Mouse (Mus musculus) heart, adult 2 months (tissue): ENCODE measurements around the gene Zfhx2. TPM values are rescaled to one million over a fixed set of nuclear protein-coding genes. Genes with fewer than 3 reads are reported as not detected.

Experiments
- DNase-seq, 2 experiments: peaks; one replicate each; pipeline ENCODE4 v3.0.0; 2021
- H3K27ac ChIP-seq: fragments of 200-600 bp; 2 replicates; pipeline ENCODE4 v1.8.1; 2022
- H3K27me3 ChIP-seq: fragments of 200-500 bp; 2 replicates; pipeline ENCODE4 v1.6.1; 2012; ENCODE audit warnings: mild to moderate bottlenecking, low read length, inconsistent platforms, mixed read lengths; ENCODE audit not compliant: control insufficient read depth, insufficient read depth
- H3K36me3 ChIP-seq: fragments of 200-500 bp; 2 replicates; pipeline ENCODE4 v1.6.1; 2012; ENCODE audit warnings: low read length, inconsistent platforms; ENCODE audit not compliant: control insufficient read depth, insufficient read depth
- H3K4me1 ChIP-seq: fragments of 200-500 bp; 2 replicates; pipeline ENCODE4 v1.6.1; 2011; ENCODE audit warnings: low read length; ENCODE audit not compliant: control insufficient read depth, insufficient read depth
- H3K4me3 ChIP-seq: fragments of 200-600 bp; 2 replicates; pipeline ENCODE4 v1.8.1; 2022
- H3K79me2 ChIP-seq: fragments of 200-500 bp; replicated peaks from 2 replicates; pipeline ENCODE4 v1.6.1; 2012; ENCODE audit warnings: mild to moderate bottlenecking, inconsistent platforms, low read length, moderate library complexity, mixed read lengths; ENCODE audit not compliant: control insufficient read depth, insufficient read depth
- H3K9ac ChIP-seq: fragments of 200-500 bp; 2 replicates; pipeline ENCODE4 v1.6.1; 2012; ENCODE audit warnings: low read depth, mild to moderate bottlenecking, control low read depth, inconsistent platforms, low read length, mixed read lengths
- CTCF ChIP-seq: fragments of 200-600 bp; IDR thresholded peaks from 2 replicates; pipeline ENCODE4 v1.8.1; 2022; ENCODE audit warnings: antibody characterized with exemption, mild to moderate bottlenecking, moderate library complexity
- EP300 ChIP-seq: fragments of 200-500 bp; IDR thresholded peaks from 2 replicates; pipeline ENCODE4 v1.6.1; 2011; ENCODE audit warnings: low read depth, low read length, control low read depth; ENCODE audit not compliant: insufficient read depth
- POLR2A ChIP-seq: fragments of 200-500 bp; IDR thresholded peaks from 2 replicates; pipeline ENCODE4 v1.6.1; 2011; ENCODE audit warnings: mild to moderate bottlenecking, low read depth, low read length, control low read depth; ENCODE audit not compliant: insufficient read depth
- WGBS: fragments of 180-500 bp; shearing (Covaris S2); methylation state at CpG from one replicate; pipeline ENCODE4 v1.1.7; 2018; 5-methylcytosine and 5-hydroxymethylcytosine counted together
- intact Hi-C: fragments of 180-260 bp; cut with DNase I; formaldehyde crosslinking; loops from one replicate; pipeline ENCODE4 v1.15.1; 2025
- polyA plus RNA-seq: library from polyadenylated mRNA; depleted of rRNA; stranded (reverse); fragments of >200 nt; gene quantifications from 2 replicates; pipeline ENCODE4 v1.2.3, GENCODE M21; 2012
- total RNA-seq, 2 experiments: library from RNA; stranded (reverse); gene quantifications; 2 replicates each; pipeline ENCODE4 v1.2.3; 2021

The Zfhx2 gene
- total and polyA plus RNA-seq, 3 experiments: 1.3 to 4.1 (median 3.9) TPM

DNA sequence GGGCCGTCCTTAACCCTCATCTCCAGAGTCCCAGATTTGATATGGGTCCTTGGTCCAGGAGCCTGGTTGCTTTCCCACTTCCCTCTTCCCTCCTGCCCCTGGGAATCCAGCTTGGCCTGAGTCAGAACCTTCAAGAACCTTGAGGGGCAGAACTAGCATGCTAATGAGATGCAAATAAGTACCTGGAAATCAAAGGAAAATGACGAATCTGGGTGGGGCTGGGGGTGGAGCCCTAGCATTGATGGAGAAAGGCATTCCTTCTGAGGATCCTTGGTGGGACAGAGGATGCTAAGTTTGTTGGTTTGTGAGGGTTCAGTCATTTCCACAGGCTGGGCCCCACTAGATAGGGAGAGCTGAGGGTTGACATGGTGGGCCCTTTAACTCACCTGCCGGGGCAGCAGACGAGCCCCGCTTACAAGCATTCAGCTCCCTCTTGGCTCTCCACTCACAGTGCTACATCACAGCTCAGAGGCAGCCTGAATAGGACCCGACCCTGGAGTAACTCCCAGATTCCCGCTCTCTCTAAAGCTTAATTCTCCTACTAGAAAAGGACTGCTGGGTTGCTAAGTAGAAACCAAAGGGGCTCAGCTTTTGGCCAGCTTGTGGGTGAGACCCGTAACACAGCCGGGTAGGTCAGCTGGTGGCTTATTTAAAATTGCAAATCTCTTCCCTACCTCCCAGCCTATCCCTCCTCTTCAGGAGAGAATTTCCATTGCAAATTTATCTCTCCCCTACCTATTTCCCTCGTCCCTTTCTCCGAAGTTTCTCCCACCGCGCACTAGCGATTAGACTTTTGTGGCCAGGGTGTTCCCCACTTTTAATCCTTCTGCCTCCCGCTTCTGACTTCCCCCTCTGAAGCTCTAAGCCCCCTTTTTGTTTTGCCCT is 14.4 kb downstream of the Zfhx2 start:
- no peak overlapping the region for H3K27ac ChIP-seq
- no peak overlapping the region for H3K9ac ChIP-seq
- H3K79me2 ChIP-seq: no peaks in the 10 kb centered on the region
- no peak overlapping the region for H3K4me3 ChIP-seq
- no peaks in the 10 kb centered on the region for H3K4me1 ChIP-seq
- no peaks in the 10 kb centered on the region for H3K36me3 ChIP-seq
- no peaks in the 10 kb centered on the region for H3K27me3 ChIP-seq
- intact Hi-C loops: loop anchor here (2.0 to 10.0 kb wide), 2 partner anchors 53 to 233 kb away; no protein-coding TSS in a partner anchor
- DNase-seq: no peak
- TF ChIP-seq POLR2A (no peak), CTCF (no peak), EP300 (no peak)
- WGBS: 65% methylated on average over 15 of the region's 15 CpGs

DNA sequence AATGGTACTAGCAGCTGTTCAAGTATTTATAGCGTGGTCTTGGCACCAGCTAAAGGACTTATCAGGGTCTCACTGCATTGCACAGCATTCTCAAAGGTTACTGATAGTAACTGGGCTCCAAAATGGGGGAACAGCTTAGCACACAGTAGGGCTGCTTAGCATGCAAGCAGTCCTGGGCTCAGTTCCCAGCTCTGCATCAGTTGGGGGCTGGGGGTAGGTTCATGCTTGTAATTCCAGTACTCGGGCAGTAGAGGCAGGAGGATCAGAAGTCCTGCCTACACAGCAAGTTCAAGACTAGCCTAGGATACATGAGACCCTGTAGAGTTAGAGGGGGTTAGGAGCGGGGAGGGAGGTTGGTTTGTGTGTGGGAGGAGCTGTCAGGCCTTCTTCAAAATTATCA is 15.2 kb downstream of the Zfhx2 start:
- no peaks in the 10 kb centered on the region for H3K79me2 ChIP-seq
- WGBS: 51% methylated on average over 3 of the region's 3 CpGs
- no peaks in the 10 kb centered on the region for H3K27me3 ChIP-seq
- TF ChIP-seq CTCF (no peak), POLR2A (no peak), EP300 (no peak)
- no peaks in the 10 kb centered on the region for H3K36me3 ChIP-seq
- no peak overlapping the region for H3K4me3 ChIP-seq
- intact Hi-C loops: loop anchor here (10.0 kb wide), 1 partner anchor 232 kb away; no protein-coding TSS in a partner anchor
- H3K9ac ChIP-seq: no peak overlapping the region
- H3K27ac ChIP-seq: no peak overlapping the region
- no peaks in the 10 kb centered on the region for H3K4me1 ChIP-seq
- DNase-seq: no peak

DNA sequence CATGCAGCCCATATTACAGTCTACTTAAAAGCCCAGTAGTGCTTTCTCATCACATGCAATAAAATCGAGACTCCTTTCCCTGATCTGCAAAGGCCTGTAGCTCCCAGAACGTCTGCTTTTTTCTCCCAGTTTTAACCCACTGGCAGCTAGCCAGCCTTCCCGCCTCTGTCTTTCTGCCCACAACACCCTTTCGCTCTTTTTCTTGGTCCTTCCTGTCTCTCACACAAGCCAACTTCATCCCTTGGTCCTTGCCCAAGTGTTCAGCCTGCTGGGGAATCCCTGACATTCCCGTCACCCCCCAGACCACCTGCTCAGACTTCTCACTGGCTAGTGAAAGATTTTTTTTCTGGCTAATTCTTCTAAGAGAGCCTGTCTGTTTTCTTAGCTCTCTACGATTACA is 15.9 kb downstream of the Zfhx2 start:
- no peaks in the 10 kb centered on the region for H3K27me3 ChIP-seq
- H3K9ac ChIP-seq: no peak overlapping the region
- TF ChIP-seq POLR2A (no peak), CTCF (no peak), EP300 (no peak)
- no peak overlapping the region for H3K4me3 ChIP-seq
- H3K4me1 ChIP-seq: no peaks in the 10 kb centered on the region
- peak; percentile 26 to 39 for DNase-seq
- no peaks in the 10 kb centered on the region for H3K36me3 ChIP-seq
- H3K79me2 ChIP-seq: no peaks in the 10 kb centered on the region
- 29% methylated on average over 6 of the region's 6 CpGs for WGBS
- H3K27ac ChIP-seq: no peak overlapping the region
- intact Hi-C loops: loop anchor here (10.0 kb wide), 1 partner anchor 231 kb away; no protein-coding TSS in a partner anchor

- H3K27ac ChIP-seq: no peak overlapping the region
- no peak overlapping the region for H3K4me3 ChIP-seq
- H3K9ac ChIP-seq: no peak overlapping the region
- no peaks in the 10 kb centered on the region for H3K79me2 ChIP-seq
- TF ChIP-seq POLR2A (no peak), CTCF (no peak)
- H3K4me1 ChIP-seq: no peaks in the 10 kb centered on the region
- intact Hi-C loops: loop anchor here (10.0 kb wide), 1 partner anchor 230 kb away; no protein-coding TSS in a partner anchor
- DNase-seq: no peak
- H3K27me3 ChIP-seq: no peaks in the 10 kb centered on the region
- WGBS: 94% methylated on average over 12 of the region's 12 CpGs
- H3K36me3 ChIP-seq: no peaks in the 10 kb centered on the region
Measured at GRCm38 (mm10) chr14:55074416-55074815, 17.7 kb downstream of the Zfhx2 start.

GRCm38 (mm10) chr14:55071756-55072155 is 20.4 kb downstream of the Zfhx2 start:
- intact Hi-C loops: loop anchor here (10.0 kb wide), 1 partner anchor 227 kb away; no protein-coding TSS in a partner anchor
- Histone ChIP-seq H3K27me3 (no peaks in the 10 kb centered on the region), H3K27ac (no peak overlapping the region), H3K9ac (no peak overlapping the region), H3K4me3 (no peak overlapping the region), H3K79me2 (no peaks in the 10 kb centered on the region), H3K4me1 (no peaks in the 10 kb centered on the region), H3K36me3 (no peaks in the 10 kb centered on the region)
- WGBS: 48% methylated on average over 19 of the region's 19 CpGs
- no peak for TF ChIP-seq EP300
- TF ChIP-seq CTCF: no peak
- TF ChIP-seq POLR2A: no peak
- no peak for DNase-seq

DNA sequence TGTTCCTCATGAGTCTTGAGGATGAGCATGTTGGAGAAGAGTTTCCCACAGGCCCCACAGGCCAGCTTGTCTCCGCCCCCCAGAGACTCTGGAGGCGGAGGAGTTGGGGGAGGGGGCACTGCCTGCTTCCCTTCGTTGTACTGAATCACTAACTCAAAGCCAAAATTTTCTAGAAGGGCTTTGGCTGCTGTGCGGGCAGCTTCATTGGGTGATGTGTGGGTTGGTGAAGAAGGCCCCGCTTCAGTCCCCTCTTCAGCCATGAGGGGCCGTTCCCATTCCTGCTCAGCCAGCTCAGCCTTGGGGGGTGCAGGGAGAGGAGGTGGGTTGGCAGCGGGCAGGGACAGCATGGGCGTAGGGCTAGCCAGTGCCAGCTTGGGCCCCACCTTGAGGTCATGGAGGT is 26.1 kb downstream of the Zfhx2 start:
- Histone ChIP-seq H3K4me3 (no peak overlapping the region), H3K4me1 (no peaks in the 10 kb centered on the region), H3K27ac (no peak overlapping the region), H3K27me3 (peaks cover 2% of the 10 kb centered on the region; the same call in 1 of the 2 replicates), H3K79me2 (no peaks in the 10 kb centered on the region), H3K9ac (no peak overlapping the region), H3K36me3 (no peaks in the 10 kb centered on the region)
- intact Hi-C loops: no loop called here
- 84% methylated on average over 8 of the region's 8 CpGs for WGBS
- no peak for DNase-seq
- no peak for TF ChIP-seq CTCF
- no peak for TF ChIP-seq POLR2A
- no peak for TF ChIP-seq EP300
